Comparison of ENCODE assay signal across 21 mouse cellular contexts in the genomic region with DNA sequence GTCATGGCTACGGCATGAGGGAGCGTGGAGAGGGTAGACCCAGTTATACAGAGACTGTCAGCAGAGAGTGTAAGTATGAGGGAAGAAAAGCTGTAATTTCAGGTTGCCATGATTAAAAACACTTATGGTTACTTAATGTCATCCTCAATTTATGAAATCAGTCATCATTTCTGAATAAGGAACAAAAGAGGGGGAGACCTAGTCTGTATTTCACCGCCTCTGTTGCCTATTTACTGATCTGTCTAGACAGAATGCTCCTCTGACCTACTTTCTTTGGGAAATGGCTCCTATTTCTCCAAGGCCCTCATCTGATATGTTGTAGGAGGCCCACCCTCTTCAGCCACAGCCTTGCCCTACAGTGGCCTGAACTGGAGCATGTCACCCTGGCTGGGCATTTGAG. TPM values are rescaled to one million over a fixed set of nuclear protein-coding genes. Genes with fewer than 3 reads are reported as not detected.
DNase-seq lines count a peak whose midpoint lies in the region; ATAC-seq lines count a peak whose summit lies in the region.
"Had no signal": no experiment of that assay in that cellular context is flagged by ENCODE, and none has a peak within 500 bp of the region (broad histone marks: within the 10 kb centered on the region; RNA-seq: fewer than 3 reads in every experiment).

No protein-coding gene starts in this region.

- no peaks in the 10 kb centered on the region for H3K4me1 ChIP-seq in midbrain, embryonic 11.5 days (ENCODE audit: control insufficient read depth, insufficient read depth, low read length)
- no peaks in the 10 kb centered on the region for H3K4me1 ChIP-seq in midbrain, embryonic 16.5 days (ENCODE audit: control insufficient read depth, insufficient read depth, low read length)

- H3K9me3 ChIP-seq in midbrain, embryonic 11.5 days (ENCODE audit: control insufficient read depth, low read length) = no peaks in the 10 kb centered on the region
- no peaks in the 10 kb centered on the region for H3K9me3 ChIP-seq in midbrain, embryonic 16.5 days (replicated peaks; ENCODE audit: control insufficient read depth, low read length, poor library complexity, severe bottlenecking)
- H3K9me3 ChIP-seq: G1E had no signal

- H3K36me3 ChIP-seq in midbrain, embryonic 11.5 days (ENCODE audit: control insufficient read depth, insufficient read depth, low read length) = peaks cover 3% of the 10 kb centered on the region; the same call in 1 of the 2 replicates
- peaks cover 14% of the 10 kb centered on the region for H3K36me3 ChIP-seq in midbrain, embryonic 16.5 days (ENCODE audit: control insufficient read depth, insufficient read depth, low read length)
- H3K36me3 ChIP-seq: G1E had no signal

- no peak overlapping the region for H3K9ac ChIP-seq in midbrain, embryonic 11.5 days (ENCODE audit: low read length)
- H3K9ac ChIP-seq in midbrain, embryonic 16.5 days (ENCODE audit: low read depth, low read length) = no peak overlapping the region

- no peaks in the 10 kb centered on the region for H3K27me3 ChIP-seq in midbrain, embryonic 11.5 days (ENCODE audit: control insufficient read depth, insufficient read depth, low read length)
- H3K27me3 ChIP-seq in midbrain, embryonic 16.5 days (ENCODE audit: control insufficient read depth, insufficient read depth, low read depth, low read length) = no peaks in the 10 kb centered on the region
- H3K27me3 ChIP-seq: CH12.LX, Patski had no signal

- H3K4me2 ChIP-seq in midbrain, embryonic 11.5 days = no peak overlapping the region
- no peak overlapping the region for H3K4me2 ChIP-seq in midbrain, embryonic 16.5 days (ENCODE audit: low read length)

- 91% methylated on average over 3 of the region's 3 CpGs for WGBS in midbrain, embryonic 11.5 days
- 90% methylated on average over 3 of the region's 3 CpGs for WGBS in midbrain, embryonic 16.5 days

- DNase-seq in midbrain, embryonic 11.5 days (ENCODE audit: low spot score, missing footprints) = peak; percentile 45
- peak; percentile 53 for DNase-seq in retina, embryonic 14.5 days (ENCODE audit: low spot score)
- peak; percentile 63 for DNase-seq in retina, postnatal 1 day
- DNase-seq in testis, postnatal 10 days (ENCODE audit: low spot score) = no peak
- no peak for DNase-seq in lung, postnatal 25 days (ENCODE audit: low spot score)
- DNase-seq: adrenal gland, adult 2 months; adrenal gland, adult 8-10 months; adrenal gland, postnatal 10 days; adrenal gland, postnatal 14 days; adrenal gland, postnatal 25 days; adrenal gland, postnatal 36 days; B cell, adult 2 months; cerebellum, adult 11 months; cerebellum, adult 11-12 months; cerebellum, adult 18-20 months had no signal

- no peak overlapping the region for H3K27ac ChIP-seq in midbrain, embryonic 11.5 days (ENCODE audit: low read depth, low read length)
- no peak overlapping the region for H3K27ac ChIP-seq in midbrain, embryonic 16.5 days (ENCODE audit: low read length)

- H3K4me3 ChIP-seq in midbrain, embryonic 11.5 days (ENCODE audit: low read depth, low read length) = no peak overlapping the region
- no peak overlapping the region for H3K4me3 ChIP-seq in midbrain, embryonic 16.5 days (ENCODE audit: low read depth, low read length)

- ATAC-seq in midbrain, embryonic 11.5 days (ENCODE audit: low FRiP score) = no peak
- ATAC-seq in midbrain, embryonic 16.5 days = no peak
- ATAC-seq: activated CD4-positive, CD25-positive, alpha-beta regulatory T cell, adult 4 months; CD4-positive, CD25-positive, alpha-beta regulatory T cell, adult 4 months; Patski had no signal

RNA-seq across cellular contexts. Expression of a gene that starts 20.6 kb away (rescaled TPM):
- 169 and 175 TPM in 2 replicates for polyA plus RNA-seq in midbrain, embryonic 11.5 days (2014; fragmentation: Nextera tagmentation; extraction: Ambion mirVana)
- 106 and 119 TPM in 2 replicates for polyA plus RNA-seq in midbrain, embryonic 16.5 days (2015; fragmentation: Nextera tagmentation; extraction: Ambion mirVana)

Comparison
In these comparisons a context has a peak if more than half of its experiments do, and no peak if none do; other contexts are left out.
1. DNase-seq: peak in midbrain, embryonic 11.5 days (single experiment), retina, embryonic 14.5 days (single experiment) and retina, postnatal 1 day (single experiment); none in testis, postnatal 10 days (single experiment) and lung, postnatal 25 days (single experiment).